Mouse (Mus musculus) myocyte (in vitro differentiated cells): Measurements from ENCODE around the gene Ccdc124.

Experiments used
- REST ChIP-seq: IDR thresholded peaks from one replicate; pipeline ENCODE4 v1.6.1; 2011; ENCODE audit warnings: mild to moderate bottlenecking, control low read depth, moderate library complexity; ENCODE audit not compliant: insufficient read depth, insufficient read length
- TCF12 ChIP-seq: IDR thresholded peaks from one replicate; pipeline ENCODE4 v1.6.1; 2011; ENCODE audit warnings: mild to moderate bottlenecking, control low read depth; ENCODE audit not compliant: poor library complexity, insufficient read depth, severe bottlenecking
- USF1 ChIP-seq: IDR thresholded peaks from one replicate; pipeline ENCODE4 v1.6.1; 2011; ENCODE audit warnings: low read depth, mild to moderate bottlenecking, control low read depth, moderate library complexity

GRCm38 (mm10) chr8:70834071-70834470 lies 39.7 kb downstream of the Ccdc124 start:
- no peak for TF ChIP-seq TCF12
- no peak for TF ChIP-seq REST
- TF ChIP-seq USF1, result no peak
